ENCODE assay signal across 9 mouse cellular contexts in the genomic region with DNA sequence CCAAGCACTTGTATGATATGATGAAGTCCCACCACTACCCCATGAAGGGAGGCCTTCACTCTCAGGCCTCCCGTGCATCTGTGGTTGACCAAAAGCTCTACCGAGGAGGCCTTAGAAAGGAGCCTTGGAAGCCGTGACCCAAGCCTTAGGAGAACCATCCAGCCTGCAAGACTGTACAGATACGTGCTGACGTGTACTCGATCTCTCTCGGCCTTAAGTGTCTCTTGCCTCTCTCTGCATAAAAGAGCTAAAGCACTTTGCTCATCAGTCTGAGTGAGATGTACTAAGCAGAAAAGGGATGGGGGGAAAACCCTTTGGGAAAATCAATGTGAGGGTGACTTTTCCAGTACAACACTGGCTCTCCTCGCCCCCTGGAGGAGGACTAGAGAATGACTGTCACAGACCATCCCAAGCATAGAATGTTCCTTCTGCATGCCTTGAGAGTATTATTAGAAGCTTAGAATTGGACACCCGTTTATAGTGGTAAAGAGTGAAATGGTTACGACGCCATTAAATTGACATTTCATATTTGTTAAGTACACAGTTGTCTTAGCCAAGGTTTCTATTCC. TPM values are rescaled to one million over a fixed set of nuclear protein-coding genes. Genes with fewer than 3 reads are reported as not detected.
A peak's percentile ranks its signal among the peaks of the same experiment; 100 is the strongest.
DNase-seq lines count a peak whose midpoint lies in the region; ATAC-seq and TF ChIP-seq lines count a peak whose summit lies in the region.
"Had no signal": no experiment of that assay in that cellular context is flagged by ENCODE, and none has a peak within 500 bp of the region (broad histone marks: within the 10 kb centered on the region; RNA-seq: fewer than 3 reads in every experiment).

No protein-coding gene starts in this region.

- no peaks in the 10 kb centered on the region; the same call in 1 of the 2 replicates for H3K36me3 ChIP-seq in splenic B cell, adult 2 months (ENCODE audit: control insufficient read depth, insufficient read depth, low read length, poor library complexity, severe bottlenecking)
- H3K36me3 ChIP-seq: embryonic facial prominence, embryonic 15.5 days had no signal

- H3K27ac ChIP-seq in left cerebral cortex, adult 2 months: no peak overlapping the region
- H3K27ac ChIP-seq: embryonic facial prominence, embryonic 15.5 days had no signal

- TF ChIP-seq CTCF in left cerebral cortex, adult 2 months (IDR thresholded peaks at IDR 0.05): peak; percentile 71

- intact Hi-C loops in left cerebral cortex, adult 2 months (cut with DNase I): loop anchor here (2.0 kb wide), 1 partner anchor 114 kb away; no protein-coding TSS in a partner anchor

- no peaks in the 10 kb centered on the region for H3K27me3 ChIP-seq in splenic B cell, adult 2 months (ENCODE audit: control insufficient read depth, insufficient read depth, low read length, poor library complexity, severe bottlenecking)
- H3K27me3 ChIP-seq: embryonic facial prominence, embryonic 15.5 days had no signal

- ATAC-seq in inflammation-experienced regulatory T-cells, adult 6 months: peak; percentile 46

- peak; percentile 34 for DNase-seq in adrenal gland, adult 18-20 months (ENCODE audit: low spot score in 2 of 2)
- no peak for DNase-seq in adrenal gland, adult 8-10 months
- DNase-seq in left cerebral cortex, adult 2 months (ENCODE audit: extremely low spot score in 1 of 2, low spot score in 2 of 2): no peak
- no peak for DNase-seq in left cerebral cortex, adult 8-10 months (ENCODE audit: low spot score in 2 of 2)
- peak; percentile 8 for DNase-seq in T-cell, adult 2 months (ENCODE audit: low spot score)
- peak; percentile 52 for DNase-seq in splenic B cell, adult 2 months (ENCODE audit: low read depth, low spot score)
- no peak for DNase-seq in c-Kit-positive CD71-positive TER-119-positive erythroid progenitor cells, embryonic 14.5 days (ENCODE audit: low spot score)

- no peak overlapping the region for H3K4me3 ChIP-seq in left cerebral cortex, adult 2 months
- H3K4me3 ChIP-seq: embryonic facial prominence, embryonic 15.5 days had no signal

RNA-seq across cellular contexts. Expression of a gene that starts 59.0 kb away (rescaled TPM):
- 10 to 100 TPM; 68.9 to 84.2 TPM for total RNA-seq in adrenal gland, adult 18-20 months (2021)
- 10 to 100 TPM; 53.7 to 69.5 (median 59.3) TPM for total RNA-seq in adrenal gland, adult 8-10 months (2022)
- 10 to 100 TPM; 55.2 to 59.3 TPM for total RNA-seq in left cerebral cortex, adult 2 months (2021)
- total RNA-seq in left cerebral cortex, adult 8-10 months (2022): 10 to 100 TPM; 57.5 to 66.2 (median 59.2) TPM
- polyA plus RNA-seq in inflammation-experienced regulatory T-cells, adult 6 months (2017; shearing (Covaris generic)): 10 to 100 TPM in 2 of 3 experiments, 1 to 10 TPM in 1; 3.7 to 12.6 (median 12.2) TPM

Comparison
In these comparisons a context has a peak if more than half of its experiments do, and no peak if none do; other contexts are left out.
1. DNase-seq: peak in adrenal gland, adult 18-20 months (2 of 2), T-cell, adult 2 months (single experiment) and splenic B cell, adult 2 months (single experiment); none in adrenal gland, adult 8-10 months (single experiment), left cerebral cortex, adult 2 months (0 of 2), left cerebral cortex, adult 8-10 months (0 of 2) and c-Kit-positive CD71-positive TER-119-positive erythroid progenitor cells, embryonic 14.5 days (single experiment).